Mouse (Mus musculus) G1E (cell line): Measurements from ENCODE around the gene Plce1. TPM values are rescaled to one million over a fixed set of nuclear protein-coding genes. Genes with fewer than 3 reads are reported as not detected.

Experiments
- ATAC-seq: 2 replicates; pipeline ENCODE4 v1.8.0; 2016; ENCODE audit warnings: mild to moderate bottlenecking; ENCODE audit not compliant: insufficient number of reproducible peaks, poor library complexity, low FRiP score, severe bottlenecking; ENCODE audit errors: extremely low read depth
- DNase-seq: peaks from one replicate; pipeline ENCODE4 v3.0.0; 2012; ENCODE audit warnings: low spot score
- H3K27me3 ChIP-seq: 2 replicates; pipeline ENCODE4 v1.6.1; 2012; ENCODE audit warnings: mild to moderate bottlenecking, low read length, inconsistent platforms; ENCODE audit not compliant: insufficient read depth
- H3K36me3 ChIP-seq: replicated peaks from 2 replicates; pipeline ENCODE3; 2012; ENCODE audit warnings: mild to moderate bottlenecking, inconsistent platforms
- H3K4me1 ChIP-seq: 2 replicates; pipeline ENCODE4 v1.6.1; 2012; ENCODE audit warnings: low read depth, low read length, inconsistent platforms, mixed read lengths; ENCODE audit not compliant: insufficient read depth
- H3K4me3 ChIP-seq: 2 replicates; pipeline ENCODE4 v1.5.1; 2012; ENCODE audit warnings: low read depth, mild to moderate bottlenecking, inconsistent platforms, low read length, moderate library complexity, mixed read lengths
- H3K9me3 ChIP-seq: replicated peaks from 2 replicates; pipeline ENCODE4 v1.6.1; 2012; ENCODE audit warnings: inconsistent platforms
- CTCF ChIP-seq: IDR thresholded peaks from 2 replicates; pipeline ENCODE4 v1.5.1; 2012; ENCODE audit warnings: low read depth, low read length, inconsistent platforms, mixed read lengths
- GATA1 ChIP-seq: IDR thresholded peaks from 2 replicates; pipeline ENCODE4 v1.6.1; 2012; ENCODE audit warnings: borderline replicate concordance, low read length, inconsistent platforms, mixed read lengths
- GATA2 ChIP-seq: IDR thresholded peaks from 2 replicates; pipeline ENCODE4 v1.6.1; 2012; ENCODE audit warnings: low read depth, low read length, inconsistent platforms, borderline replicate concordance
- POLR2AphosphoS5 ChIP-seq: IDR thresholded peaks from 2 replicates; pipeline ENCODE4 v1.6.1; 2012; ENCODE audit warnings: low read depth, low read length, inconsistent platforms; ENCODE audit not compliant: insufficient replicate concordance
- TAL1 ChIP-seq: conservative IDR thresholded peaks from 2 replicates; pipeline ENCODE4 v1.6.1; 2012; ENCODE audit warnings: low read depth, low read length, inconsistent platforms, mixed read lengths
- polyA plus RNA-seq: library from polyadenylated mRNA; stranded (reverse); fragments of >175 nt; gene quantifications from 2 replicates; pipeline ENCODE4 v1.2.3, GENCODE M21; 2012
- total RNA-seq, 2 experiments: library from RNA; stranded (forward) in 1 of 2; stranded (reverse) in 1 of 2; fragments of 200-1000 nt in 1 of 2; fragments of >200 nt in 1 of 2; fragmentation: Nextera tagmentation in 1 of 2; gene quantifications; 2 replicates each; pipeline ENCODE4 v1.2.3; 2014 to 2017

Plce1 gene
- total and polyA plus RNA-seq, 3 experiments = 0.16 TPM; not detected in 2

DNA sequence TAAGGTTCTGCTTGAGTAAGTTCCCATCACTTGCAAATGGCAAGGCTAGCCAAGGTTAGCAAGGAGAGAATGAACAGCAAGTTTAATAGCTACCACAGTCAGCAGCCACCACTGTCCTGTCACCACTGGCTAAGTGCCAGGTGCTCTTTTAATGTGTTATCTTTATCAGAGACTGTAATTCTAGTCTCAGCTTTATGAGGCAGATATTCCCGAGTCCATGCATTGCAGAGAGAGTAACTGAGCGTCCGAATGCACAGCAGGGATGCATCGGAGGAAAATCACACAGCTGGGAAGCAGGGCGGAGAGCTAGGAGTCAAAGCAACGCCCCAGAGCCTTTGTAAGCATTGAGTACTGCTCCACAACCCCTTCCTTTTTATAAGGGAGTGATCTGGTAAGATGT is 134.4 kb downstream of the Plce1 start:
- Histone ChIP-seq H3K9me3 (no peaks in the 10 kb centered on the region), H3K27me3 (no peaks in the 10 kb centered on the region), H3K4me1 (no peaks in the 10 kb centered on the region), H3K4me3 (no peak overlapping the region), H3K36me3 (no peaks in the 10 kb centered on the region)
- ATAC-seq (no peak), DNase-seq (no peak)
- TF ChIP-seq GATA1 = no peak
- TF ChIP-seq POLR2AphosphoS5 = no peak
- TF ChIP-seq TAL1 = no peak
- no peak for TF ChIP-seq CTCF
- no peak for TF ChIP-seq GATA2

DNA sequence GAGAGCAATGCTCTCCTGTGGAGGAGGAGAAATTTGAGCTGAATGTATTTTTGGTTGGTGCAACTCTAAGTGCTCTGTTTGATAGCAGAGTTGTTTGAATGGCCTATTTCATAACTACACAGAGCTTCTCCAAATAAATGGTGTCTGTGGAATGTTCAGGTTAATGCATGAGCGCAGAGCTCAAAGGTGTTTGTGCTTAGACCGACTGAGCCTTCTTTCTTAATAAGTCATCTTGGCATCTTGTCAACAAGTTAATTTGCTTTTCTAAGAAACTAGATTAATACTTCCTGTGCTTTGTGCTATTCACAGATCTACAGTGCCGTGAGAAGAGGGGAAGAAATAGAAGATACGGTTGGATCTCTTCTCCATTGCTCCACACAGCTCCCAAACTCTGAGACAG is 139.2 kb downstream of the Plce1 start:
- Histone ChIP-seq H3K4me3 (no peak overlapping the region), H3K4me1 (no peaks in the 10 kb centered on the region), H3K36me3 (no peaks in the 10 kb centered on the region), H3K9me3 (no peaks in the 10 kb centered on the region), H3K27me3 (0 out of 2 replicates have a peak, but pooled peaks cover 2% of the 10 kb centered on the region)
- DNase-seq (no peak), ATAC-seq (no peak)
- no peak for TF ChIP-seq GATA1
- no peak for TF ChIP-seq GATA2
- TF ChIP-seq CTCF = no peak
- TF ChIP-seq POLR2AphosphoS5 = no peak
- no peak for TF ChIP-seq TAL1

DNA sequence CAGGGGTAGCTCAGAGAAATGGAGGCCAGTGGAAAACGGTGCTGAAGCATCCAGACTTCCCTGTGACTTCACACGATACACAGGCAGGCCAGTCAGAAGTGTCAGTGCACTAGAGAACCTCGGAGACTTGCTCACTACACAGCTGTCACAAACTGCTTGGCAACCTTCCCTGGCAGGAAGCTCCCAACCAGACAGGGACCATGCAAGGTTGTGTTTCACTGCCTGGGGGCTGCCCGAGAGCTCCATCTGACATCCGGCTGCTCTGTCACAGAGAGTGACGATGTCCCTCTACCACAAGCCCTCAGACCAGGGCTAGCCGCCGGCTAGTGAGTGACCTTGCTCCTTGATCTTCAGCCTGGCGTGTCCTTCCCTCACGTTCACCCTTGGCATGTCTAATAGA is 140.6 kb downstream of the Plce1 start:
- no peaks in the 10 kb centered on the region for H3K9me3 ChIP-seq
- no peak for TF ChIP-seq GATA2
- TF ChIP-seq CTCF = no peak
- TF ChIP-seq TAL1 = no peak
- no peak for TF ChIP-seq GATA1
- TF ChIP-seq POLR2AphosphoS5 = no peak
- H3K4me3 ChIP-seq = no peak overlapping the region
- DNase-seq (no peak), ATAC-seq (no peak)
- no peaks in the 10 kb centered on the region for H3K36me3 ChIP-seq
- 0 out of 2 replicates have a peak, but pooled peaks cover 2% of the 10 kb centered on the region for H3K27me3 ChIP-seq
- H3K4me1 ChIP-seq = no peaks in the 10 kb centered on the region

DNA sequence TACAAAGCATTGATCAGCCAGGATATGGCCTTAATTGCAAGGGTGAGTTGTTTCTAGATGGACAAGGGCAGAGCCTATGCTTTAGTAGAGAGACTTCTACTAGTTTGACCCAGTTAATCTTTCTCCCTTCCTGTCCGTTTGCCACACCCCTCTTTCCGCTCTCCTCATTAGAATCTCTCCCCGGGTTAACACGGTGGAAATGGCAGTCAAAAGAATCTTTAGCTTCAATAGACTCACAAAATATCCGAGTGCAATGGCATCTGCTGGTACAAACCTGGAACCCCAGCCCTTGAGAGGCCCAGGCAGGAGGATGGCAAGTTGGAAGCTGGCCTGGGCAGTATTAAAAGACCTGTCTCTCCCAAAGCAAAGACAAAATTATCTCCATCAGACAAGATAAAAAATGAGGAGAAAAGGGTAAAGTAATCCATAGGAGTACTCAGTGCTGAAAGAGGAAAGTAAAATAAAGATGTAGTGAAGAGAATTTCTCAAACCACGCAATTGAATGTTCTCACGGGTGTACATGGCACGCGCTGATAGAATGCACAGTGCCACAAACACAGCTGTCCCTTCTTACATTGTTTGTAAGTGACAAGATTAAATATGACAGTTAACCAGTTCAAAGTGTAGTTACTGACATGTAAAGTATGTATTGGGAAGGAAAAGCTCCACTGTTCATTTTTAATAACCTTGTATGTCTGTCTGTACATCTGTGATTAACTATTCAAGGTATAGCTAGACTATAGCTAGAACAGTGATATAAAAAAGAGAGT is 145.5 kb downstream of the Plce1 start:
- peaks cover 2% of the 10 kb centered on the region; the same call in 1 of the 2 replicates for H3K27me3 ChIP-seq
- TF ChIP-seq GATA2 (no peak), TAL1 (no peak), GATA1 (no peak), CTCF (no peak), POLR2AphosphoS5 (no peak)
- DNase-seq = no peak
- H3K36me3 ChIP-seq = no peaks in the 10 kb centered on the region
- H3K4me3 ChIP-seq = no peak overlapping the region
- no peak for ATAC-seq
- H3K4me1 ChIP-seq = no peaks in the 10 kb centered on the region
- H3K9me3 ChIP-seq = no peaks in the 10 kb centered on the region

DNA sequence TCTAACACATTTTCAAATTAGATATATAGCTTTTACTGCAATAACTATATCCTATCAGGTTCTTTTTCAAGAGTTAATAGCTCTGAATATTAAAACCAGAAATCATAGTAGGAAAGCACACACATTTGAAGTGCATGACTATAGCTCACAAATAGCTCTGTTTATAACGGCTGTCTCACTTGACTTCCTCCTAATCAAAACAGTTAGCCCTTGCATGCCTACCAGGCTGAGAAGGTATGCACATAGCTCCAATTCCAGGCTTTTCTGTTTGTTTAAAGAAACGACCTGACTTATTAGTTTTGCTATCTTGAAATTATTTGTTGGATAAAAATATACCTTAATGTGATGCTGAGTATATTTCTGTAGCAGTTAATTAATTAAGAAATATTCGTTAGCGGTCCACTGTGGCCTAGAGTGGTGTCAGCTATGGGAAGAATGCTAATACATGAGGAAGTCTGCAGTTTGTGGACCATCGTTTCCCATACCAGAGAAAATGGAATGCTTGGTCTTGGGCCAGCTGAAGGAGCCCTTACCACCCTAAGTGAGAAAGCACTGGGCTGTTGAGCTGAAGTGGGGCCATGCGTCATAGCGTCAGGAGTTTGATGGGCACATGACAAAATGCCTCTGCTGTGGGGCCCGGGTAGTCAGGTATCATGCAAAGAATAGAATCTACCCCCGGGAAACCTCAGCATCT is 146.3 kb downstream of the Plce1 start:
- H3K4me1 ChIP-seq = no peaks in the 10 kb centered on the region
- no peaks in the 10 kb centered on the region; the same call in 1 of the 2 replicates for H3K27me3 ChIP-seq
- H3K36me3 ChIP-seq = no peaks in the 10 kb centered on the region
- DNase-seq = no peak
- H3K9me3 ChIP-seq = no peaks in the 10 kb centered on the region
- ATAC-seq = no peak
- no peak overlapping the region for H3K4me3 ChIP-seq
- TF ChIP-seq TAL1 (no peak), GATA2 (no peak), GATA1 (no peak), CTCF (no peak), POLR2AphosphoS5 (no peak)

DNA sequence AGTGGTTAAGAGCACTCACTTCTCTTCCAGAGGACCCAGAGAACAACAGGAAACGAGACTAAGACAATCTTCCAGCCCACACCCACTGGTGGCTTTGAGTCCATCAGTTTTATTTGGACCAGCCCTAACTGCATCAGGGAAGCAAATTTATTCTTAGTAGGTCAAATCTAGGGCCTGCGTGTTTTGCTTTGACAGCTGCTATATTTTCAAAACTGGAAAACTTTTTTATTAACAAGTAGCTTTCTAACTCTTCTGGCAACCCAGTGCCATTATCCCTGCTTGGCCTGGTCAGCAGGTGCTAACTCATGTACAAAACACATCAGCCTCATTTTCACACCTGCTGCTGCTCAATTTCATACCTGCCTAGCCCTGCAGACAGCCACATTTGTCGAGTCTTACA is 151.3 kb downstream of the Plce1 start:
- TF ChIP-seq GATA1 (no peak), POLR2AphosphoS5 (no peak), TAL1 (no peak), GATA2 (no peak), CTCF (no peak)
- no peaks in the 10 kb centered on the region for H3K36me3 ChIP-seq

More for the DNA sequence above, 151.3 kb downstream of the Plce1 start:
- no peak overlapping the region for H3K4me3 ChIP-seq
- no peaks in the 10 kb centered on the region for H3K9me3 ChIP-seq
- peaks cover 3% of the 10 kb centered on the region; the same call in 1 of the 2 replicates for H3K27me3 ChIP-seq
- H3K4me1 ChIP-seq = no peaks in the 10 kb centered on the region
- ATAC-seq = no peak
- no peak for DNase-seq
